Mouse (Mus musculus) intestine, embryonic 14.5 days (tissue): ENCODE data around the gene Ermp1. TPM values are rescaled to one million over a fixed set of nuclear protein-coding genes. Genes with fewer than 3 reads are reported as not detected.

Experiments used
- ATAC-seq: fragments of 200-750 bp; cut with Nextera tagmentation; replicated peaks from 2 replicates; pipeline ENCODE4 v1.8.0; 2017; ENCODE audit warnings: low read depth, moderate number of reproducible peaks, moderate TSS enrichment, moderate library complexity; ENCODE audit not compliant: low FRiP score, low TSS enrichment
- DNase-seq: peaks from one replicate; pipeline ENCODE4 v3.0.0-alpha.2; 2018; ENCODE audit warnings: low spot score
- H3K27ac ChIP-seq: fragments of 300-500 bp; sonication (generic); 2 replicates; pipeline ENCODE4 v1.5.1; 2014; ENCODE audit warnings: low read depth, mild to moderate bottlenecking, control low read depth
- H3K27me3 ChIP-seq: fragments of 300-500 bp; sonication (generic); replicated peaks from 2 replicates; pipeline ENCODE4 v1.6.1; 2014; ENCODE audit warnings: low read length, control low read depth; ENCODE audit not compliant: control insufficient read depth, insufficient read depth
- H3K36me3 ChIP-seq: fragments of 300-500 bp; sonication (generic); 2 replicates; pipeline ENCODE4 v1.6.1; 2014; ENCODE audit warnings: low read length, control low read depth; ENCODE audit not compliant: control insufficient read depth, insufficient read depth
- H3K4me1 ChIP-seq: fragments of 300-500 bp; sonication (generic); replicated peaks from 2 replicates; pipeline ENCODE4 v1.6.1; 2014; ENCODE audit warnings: low read length, control low read depth, mixed read lengths; ENCODE audit not compliant: control insufficient read depth, insufficient read depth
- H3K4me2 ChIP-seq: fragments of 300-500 bp; sonication (generic); 2 replicates; pipeline ENCODE4 v1.6.1; 2014; ENCODE audit warnings: low read length
- H3K4me3 ChIP-seq: fragments of 300-500 bp; sonication (generic); 2 replicates; pipeline ENCODE4 v1.5.1; 2014; ENCODE audit warnings: low read depth, low read length, control low read depth, mixed read lengths
- H3K9ac ChIP-seq: fragments of 300-500 bp; sonication (generic); 2 replicates; pipeline ENCODE4 v1.6.1; 2014; ENCODE audit warnings: mild to moderate bottlenecking, low read length
- H3K9me3 ChIP-seq: fragments of 300-500 bp; sonication (generic); 2 replicates; pipeline ENCODE4 v1.6.1; 2016; ENCODE audit warnings: low read length, control low read depth; ENCODE audit not compliant: control insufficient read depth
- WGBS: fragments of 180-500 bp; shearing (Covaris S2); extraction: QIAGEN DNeasy Blood & Tissue Kit; methylation state at CpG from one replicate; pipeline ENCODE4 v1.1.7; 2014; 5-methylcytosine and 5-hydroxymethylcytosine counted together
- polyA plus RNA-seq: library from polyadenylated mRNA; unstranded; fragments of >200 nt; fragmentation: Nextera tagmentation; extraction: Ambion mirVana; gene quantifications from 2 replicates; pipeline ENCODE4 v1.2.1, GENCODE M21; 2014

Gene Ermp1
- polyA plus RNA-seq, 1 experiment from 2014 or later, result 8.9 TPM

DNA sequence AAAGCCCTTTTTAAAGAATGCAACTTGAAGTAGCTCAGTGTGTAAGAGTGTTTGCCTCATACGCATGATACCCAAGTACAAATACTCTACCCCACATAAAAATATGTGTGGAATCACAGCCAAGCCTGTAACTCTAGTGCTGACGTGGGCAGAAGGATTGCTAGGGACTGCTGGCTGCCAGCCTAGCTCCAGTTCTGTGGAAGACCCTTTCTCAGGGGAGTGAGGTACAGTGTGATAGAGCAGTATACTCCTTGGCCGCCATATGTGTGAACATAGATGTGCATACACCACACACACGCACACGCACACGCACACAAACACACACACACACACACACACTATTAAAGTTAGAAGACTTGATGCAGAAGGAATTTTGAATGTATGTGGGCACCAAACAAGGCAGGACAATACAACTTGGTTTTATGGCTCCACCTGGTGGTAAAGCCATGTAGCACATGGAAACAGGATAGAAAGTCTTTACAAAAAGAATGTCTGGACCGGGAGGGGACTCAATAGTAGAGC, 84.9 kb downstream of the Ermp1 start:
- Histone ChIP-seq H3K9ac (no peak overlapping the region), H3K4me2 (no peak overlapping the region), H3K27ac (no peak overlapping the region), H3K9me3 (no peaks in the 10 kb centered on the region), H3K4me3 (no peak overlapping the region), H3K4me1 (no peaks in the 10 kb centered on the region), H3K27me3 (no peaks in the 10 kb centered on the region), H3K36me3 (peaks cover 4% of the 10 kb centered on the region)
- ATAC-seq (no peak), DNase-seq (peak; percentile 65)
- 70% methylated on average over 7 of the region's 7 CpGs for WGBS

DNA sequence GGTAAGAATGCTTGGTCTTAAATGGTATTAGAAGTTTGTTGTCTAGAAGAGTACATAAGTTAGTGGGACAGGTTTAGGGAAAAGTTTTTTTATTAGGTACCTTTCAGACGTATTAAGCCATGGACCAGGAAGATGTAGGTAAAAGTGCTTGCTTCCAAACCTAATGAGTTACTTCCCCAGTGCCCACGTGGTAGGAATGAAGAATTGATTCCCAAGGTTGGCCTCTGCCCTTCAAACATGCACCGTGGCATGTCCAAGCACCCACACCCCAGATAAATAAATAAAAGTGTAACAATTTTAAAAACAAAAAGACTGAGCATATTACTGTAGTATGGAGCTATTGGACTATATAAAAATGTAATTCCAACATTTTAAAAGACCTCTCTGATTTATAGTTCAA, 85.6 kb downstream of the Ermp1 start:
- ATAC-seq, result no peak
- no peak overlapping the region for H3K4me2 ChIP-seq
- no peak for DNase-seq
- H3K9me3 ChIP-seq, result no peaks in the 10 kb centered on the region
- H3K27ac ChIP-seq, result no peak overlapping the region
- WGBS, result 57% methylated on average over 3 of the region's 3 CpGs
- peaks cover 4% of the 10 kb centered on the region for H3K36me3 ChIP-seq
- no peak overlapping the region for H3K4me3 ChIP-seq
- no peaks in the 10 kb centered on the region for H3K27me3 ChIP-seq
- no peak overlapping the region for H3K9ac ChIP-seq
- H3K4me1 ChIP-seq, result no peaks in the 10 kb centered on the region

DNA sequence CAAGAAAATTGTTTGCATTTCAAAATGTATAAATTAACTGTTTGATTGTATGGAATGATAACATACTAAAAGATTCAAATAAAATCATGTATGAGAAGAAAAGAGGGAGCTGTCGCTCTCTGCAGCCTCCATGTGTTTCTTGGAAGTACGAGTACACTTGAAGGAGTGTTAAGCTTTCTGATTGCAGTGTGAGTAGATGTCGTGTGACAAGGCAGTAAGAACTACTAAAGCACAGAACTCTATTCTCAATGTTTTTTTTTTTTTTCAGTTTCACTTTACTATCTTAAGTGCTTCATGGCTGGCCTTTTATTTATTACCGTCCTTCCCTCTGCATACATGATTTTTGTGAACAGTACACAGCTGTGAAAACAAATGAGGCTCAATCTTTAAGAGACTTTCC, 86.0 kb downstream of the Ermp1 start:
- no peaks in the 10 kb centered on the region for H3K9me3 ChIP-seq
- no peaks in the 10 kb centered on the region for H3K4me1 ChIP-seq
- DNase-seq (no peak), ATAC-seq (no peak)
- peaks cover 1% of the 10 kb centered on the region for H3K36me3 ChIP-seq
- H3K4me2 ChIP-seq, result no peak overlapping the region
- no peak overlapping the region for H3K9ac ChIP-seq
- H3K27ac ChIP-seq, result no peak overlapping the region
- WGBS, result 78% methylated on average over 4 of the region's 4 CpGs
- H3K27me3 ChIP-seq, result no peaks in the 10 kb centered on the region
- no peak overlapping the region for H3K4me3 ChIP-seq

Other genes starting within 250 kb of the Ermp1 start
- gene Pdcd1lg2, start 237.5 kb downstream of the Ermp1 start, polyA plus RNA-seq, result not detected in 2 replicates
- gene Ric1, start 126.1 kb downstream of the Ermp1 start, polyA plus RNA-seq, result 15.8 TPM in 2 replicates
- gene Mlana, start 49.4 kb upstream of the Ermp1 start, polyA plus RNA-seq, result not detected in 2 replicates
- gene 9930021J03Rik, start 157.6 kb upstream of the Ermp1 start, polyA plus RNA-seq, result 7.5 and 7.9 TPM in 2 replicates
- 17.3 and 18.1 TPM in 2 replicates for gene Ranbp6, start 164.6 kb upstream of the Ermp1 start, polyA plus RNA-seq